Mouse (Mus musculus) adipocyte (in vitro differentiated cells): Measurements from ENCODE around the gene Hdgfl3.

Source experiments
- DNase-seq: peaks from one replicate; pipeline ENCODE4 v3.0.0-alpha.2; 2016; ENCODE audit warnings: low spot score

The Hdgfl3 gene

GRCm38 (mm10) chr7:81934267-81934745 lies at the start of gene Hdgfl3:
TSS of gene Hdgfl3 (minus strand) at chr7:81934473.
- DNase-seq, result peak; percentile 21

GRCm38 (mm10) chr7:81983651-81984050 lies 49.4 kb upstream of the Hdgfl3 start:
- no peak for DNase-seq

- DNase-seq, result no peak
Measured at GRCm38 (mm10) chr7:81978304-81978703, 44.0 kb upstream of the Hdgfl3 start.

GRCm38 (mm10) chr7:81974616-81975015 lies 40.3 kb upstream of the Hdgfl3 start:
- DNase-seq, result no peak

- no peak for DNase-seq
Measured at GRCm38 (mm10) chr7:81973939-81974338, 39.7 kb upstream of the Hdgfl3 start.

GRCm38 (mm10) chr7:81973339-81973738 lies 39.1 kb upstream of the Hdgfl3 start:
- no peak for DNase-seq

GRCm38 (mm10) chr7:81968975-81969374 lies 34.7 kb upstream of the Hdgfl3 start:
- DNase-seq, result no peak

GRCm38 (mm10) chr7:81968451-81968850 lies 34.2 kb upstream of the Hdgfl3 start:
- DNase-seq, result no peak

- DNase-seq, result no peak
Measured at GRCm38 (mm10) chr7:81966195-81966594, 31.9 kb upstream of the Hdgfl3 start.

GRCm38 (mm10) chr7:81959704-81960103 lies 25.4 kb upstream of the Hdgfl3 start:
- DNase-seq, result peak; percentile 73

GRCm38 (mm10) chr7:81954208-81954846 lies 20.1 kb upstream of the Hdgfl3 start:
- peak; percentile 38 for DNase-seq

GRCm38 (mm10) chr7:81950499-81950898 lies 16.2 kb upstream of the Hdgfl3 start:
- peak; percentile 4 for DNase-seq

GRCm38 (mm10) chr7:81945398-81945797 lies 11.1 kb upstream of the Hdgfl3 start:
- no peak for DNase-seq

GRCm38 (mm10) chr7:81934806-81935205 lies 533 bp upstream of the Hdgfl3 start:
- no peak for DNase-seq

- DNase-seq, result peak; percentile 6
Measured at GRCm38 (mm10) chr7:81933601-81934266, 539 bp downstream of the Hdgfl3 start.

- peak; percentile 11 for DNase-seq
Measured at GRCm38 (mm10) chr7:81933061-81933600, 1.1 kb downstream of the Hdgfl3 start.

GRCm38 (mm10) chr7:81932521-81933045 lies 1.7 kb downstream of the Hdgfl3 start:
- DNase-seq, result peak; percentile 6

GRCm38 (mm10) chr7:81928998-81929397 lies 5.3 kb downstream of the Hdgfl3 start:
- no peak for DNase-seq

GRCm38 (mm10) chr7:81921379-81921952 lies 12.8 kb downstream of the Hdgfl3 start:
- no peak for DNase-seq

- DNase-seq, result no peak
Measured at GRCm38 (mm10) chr7:81920314-81920713, 14.0 kb downstream of the Hdgfl3 start.

GRCm38 (mm10) chr7:81918316-81918715 lies 16.0 kb downstream of the Hdgfl3 start:
- no peak for DNase-seq

- no peak for DNase-seq
Measured at GRCm38 (mm10) chr7:81904926-81905325, 29.3 kb downstream of the Hdgfl3 start.

- no peak for DNase-seq
Measured at GRCm38 (mm10) chr7:81904094-81904493, 30.2 kb downstream of the Hdgfl3 start.
